Mouse (Mus musculus) liver, embryonic 14.5 days (tissue): ENCODE data around the gene Rnf182.

Experiments
- CTCF ChIP-seq: IDR thresholded peaks from 2 replicates; pipeline ENCODE4 v1.5.1; 2016; ENCODE audit warnings: antibody characterized with exemption, low read depth, control low read depth
- EP300 ChIP-seq: IDR thresholded peaks from 2 replicates; pipeline ENCODE4 v1.6.1; 2016; ENCODE audit warnings: antibody characterized with exemption, low read depth

DNA sequence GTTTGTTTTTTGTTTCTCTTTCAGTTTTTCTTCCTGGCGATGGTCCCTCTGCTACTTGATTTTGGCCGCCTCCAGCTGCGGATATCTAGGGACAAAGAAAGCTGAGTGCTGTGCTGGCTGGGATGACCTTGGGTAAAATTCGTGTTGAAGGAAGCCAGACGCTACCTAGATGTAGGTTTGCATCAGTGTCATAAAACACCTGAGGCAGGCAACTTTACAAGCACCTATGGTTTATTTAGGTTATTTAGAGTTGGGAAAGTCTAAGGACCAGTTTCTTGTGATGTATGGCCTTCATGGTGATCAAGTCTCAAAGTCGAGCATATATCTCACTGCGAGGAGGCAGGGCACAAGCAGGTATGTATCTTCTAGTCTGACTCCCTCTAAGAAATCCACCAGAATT, 102.7 kb downstream of the Rnf182 start:
- TF ChIP-seq EP300 = no peak
- TF ChIP-seq CTCF = no peak
